Mouse (Mus musculus) forebrain, embryonic 11.5 days (tissue): ENCODE results near the gene Trpc2. TPM values are rescaled to one million over a fixed set of nuclear protein-coding genes. Genes with fewer than 3 reads are reported as not detected.

Experiments used
- ATAC-seq: fragments of 200-750 bp; cut with Nextera tagmentation; replicated peaks from 2 replicates; pipeline ENCODE4 v1.8.0; 2017; ENCODE audit warnings: moderate TSS enrichment; ENCODE audit not compliant: low FRiP score
- DNase-seq: peaks from one replicate; pipeline ENCODE4 v3.0.0-alpha.2; 2017; ENCODE audit warnings: low spot score
- H3K27ac ChIP-seq: fragments of 300-500 bp; sonication (generic); 2 replicates; pipeline ENCODE4 v1.5.1; 2014; ENCODE audit warnings: low read depth, low read length
- H3K27me3 ChIP-seq: fragments of 300-500 bp; sonication (generic); 2 replicates; pipeline ENCODE4 v1.6.1; 2014; ENCODE audit warnings: mild to moderate bottlenecking, low read length, mixed read lengths; ENCODE audit not compliant: control insufficient read depth, insufficient read depth
- H3K36me3 ChIP-seq: fragments of 300-500 bp; sonication (generic); 2 replicates; pipeline ENCODE4 v1.6.1; 2014; ENCODE audit warnings: mild to moderate bottlenecking, low read length, moderate library complexity, mixed read lengths; ENCODE audit not compliant: control insufficient read depth, insufficient read depth
- H3K4me1 ChIP-seq: fragments of 300-500 bp; sonication (generic); replicated peaks from 2 replicates; pipeline ENCODE4 v1.6.1; 2014; ENCODE audit warnings: low read length, mixed read lengths; ENCODE audit not compliant: control insufficient read depth, insufficient read depth
- H3K4me2 ChIP-seq: fragments of 300-500 bp; sonication (generic); 2 replicates; pipeline ENCODE4 v1.6.1; 2014; ENCODE audit warnings: low read depth, mild to moderate bottlenecking, low read length, moderate library complexity, mixed read lengths; ENCODE audit not compliant: severe bottlenecking
- H3K4me3 ChIP-seq: fragments of 300-500 bp; sonication (generic); 2 replicates; pipeline ENCODE4 v1.5.1; 2014; ENCODE audit warnings: low read depth, low read length
- H3K9ac ChIP-seq: fragments of 300-500 bp; sonication (generic); 2 replicates; pipeline ENCODE4 v1.6.1; 2014; ENCODE audit warnings: low read length
- H3K9me3 ChIP-seq: fragments of 300-500 bp; sonication (generic); 2 replicates; pipeline ENCODE4 v1.6.1; 2016; ENCODE audit warnings: low read length, mixed read lengths; ENCODE audit not compliant: control insufficient read depth
- WGBS: fragments of 180-500 bp; shearing (Covaris S2); extraction: QIAGEN DNeasy Blood & Tissue Kit; methylation state at CpG from one replicate; pipeline ENCODE4 v1.1.7; 2014; 5-methylcytosine and 5-hydroxymethylcytosine counted together
- polyA plus RNA-seq: library from polyadenylated mRNA; unstranded; fragments of >200 nt; fragmentation: Nextera tagmentation; extraction: Ambion mirVana; gene quantifications from 2 replicates; pipeline ENCODE4 v1.2.1, GENCODE M21; 2014

The Trpc2 gene
- polyA plus RNA-seq, 1 experiment from 2014 or later, result not detected

- 0 out of 2 replicates have a peak, but pooled peaks have one; percentile 50 for ATAC-seq
- H3K4me3 ChIP-seq, result peak overlapping the region; percentile 13
- H3K4me1 ChIP-seq, result 0 out of 2 replicates have a peak, but pooled peaks cover 3% of the 10 kb centered on the region
- H3K9ac ChIP-seq, result peak overlapping the region; percentile 45
- peak overlapping the region; percentile 40 for H3K4me2 ChIP-seq
- 21% methylated on average over 23 of the region's 23 CpGs for WGBS
- DNase-seq, result peak; percentile 61
- no peaks in the 10 kb centered on the region for H3K36me3 ChIP-seq
- no peak overlapping the region for H3K27ac ChIP-seq
- H3K9me3 ChIP-seq, result no peaks in the 10 kb centered on the region
- H3K27me3 ChIP-seq, result no peaks in the 10 kb centered on the region
Measured at GRCm38 (mm10) chr7:102106700-102107141, 23.8 kb downstream of the Trpc2 start.

DNA sequence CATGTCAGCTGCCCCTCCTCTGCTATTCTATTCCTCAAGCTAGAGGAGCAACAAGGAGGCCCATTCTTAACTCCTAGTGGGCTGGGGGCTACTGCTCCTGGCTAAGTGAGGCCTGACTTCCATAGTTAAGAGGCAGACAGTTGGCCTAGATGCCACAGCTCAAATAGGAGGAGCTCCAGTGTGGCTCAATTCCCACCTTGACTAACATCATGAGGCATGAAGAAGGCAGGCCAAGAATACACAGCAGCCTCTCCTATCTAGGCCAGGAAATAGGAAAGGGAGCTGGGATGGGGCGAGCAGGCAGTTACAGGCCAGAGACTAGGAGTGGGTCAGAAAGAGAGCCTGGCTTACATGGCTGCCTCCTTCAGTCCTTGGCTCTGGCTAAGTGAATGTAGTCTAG is 25.3 kb downstream of the Trpc2 start:
- Histone ChIP-seq H3K4me2 (no peak overlapping the region), H3K4me1 (0 out of 2 replicates have a peak, but pooled peaks cover 3% of the 10 kb centered on the region), H3K27me3 (no peaks in the 10 kb centered on the region), H3K4me3 (no peak overlapping the region), H3K36me3 (no peaks in the 10 kb centered on the region), H3K9me3 (no peaks in the 10 kb centered on the region), H3K9ac (no peak overlapping the region), H3K27ac (no peak overlapping the region)
- ATAC-seq (no peak), DNase-seq (no peak)
- WGBS, result 83% methylated on average over 1 of the region's 1 CpGs

DNA sequence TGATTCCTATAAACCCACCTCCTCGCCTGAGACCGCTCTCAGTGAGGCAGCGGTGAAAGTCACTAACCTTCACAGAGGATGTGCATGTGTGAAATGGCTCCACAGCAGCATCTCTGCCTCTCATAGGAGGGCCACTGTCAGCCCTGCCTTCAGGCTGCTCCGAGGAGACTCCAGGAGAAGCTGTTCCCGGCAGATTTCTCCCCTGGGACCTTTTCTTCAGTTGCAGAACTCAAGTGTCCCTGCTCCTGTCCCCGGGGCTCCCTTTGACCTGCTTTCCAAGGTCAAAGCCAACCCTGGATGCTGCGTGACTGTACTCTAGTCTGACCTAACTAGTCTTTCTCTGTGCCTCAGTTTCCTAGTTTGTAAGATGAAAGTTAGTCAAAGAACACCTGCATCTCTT is 26.3 kb downstream of the Trpc2 start, which contains the start of gene Art5:
Gene Art5, minus strand, starts transcription at position 319 of the 400 bp plus-strand sequence.
- Histone ChIP-seq H3K9me3 (no peaks in the 10 kb centered on the region), H3K27ac (no peak within 1 kb of the TSS), H3K4me3 (no peak within 1 kb of the TSS), H3K4me2 (no peak within 1 kb of the TSS), H3K9ac (no peak within 1 kb of the TSS), H3K27me3 (no peaks in the 10 kb centered on the region), H3K4me1 (0 out of 2 replicates have a peak, but pooled peaks cover 3% of the 10 kb centered on the region), H3K36me3 (no peaks in the 10 kb centered on the region)
- no peak for DNase-seq
- WGBS, result 85% methylated on average over 7 of the region's 7 CpGs
- ATAC-seq, result no peak

DNA sequence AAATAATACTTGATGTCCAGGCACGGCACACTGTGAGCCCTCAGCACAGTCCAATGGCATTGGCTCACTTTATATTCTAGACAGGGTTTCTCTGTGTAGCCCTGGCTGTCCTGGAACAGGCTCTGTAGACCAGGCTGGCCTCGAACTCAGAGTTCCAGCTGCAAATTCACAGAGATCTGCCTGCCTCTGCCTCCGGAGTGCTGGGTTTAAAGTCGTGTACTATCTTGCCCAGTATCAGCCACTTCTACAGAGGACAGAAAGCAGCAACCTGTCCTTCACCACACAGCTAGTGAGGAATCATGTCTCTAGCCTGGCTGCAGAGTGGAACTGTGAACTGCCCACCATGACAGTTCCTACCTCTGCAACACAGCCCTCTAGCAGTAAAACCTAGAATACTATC is 26.8 kb downstream of the Trpc2 start:
- no peak overlapping the region for H3K27ac ChIP-seq
- 83% methylated on average over 4 of the region's 4 CpGs for WGBS
- DNase-seq, result no peak
- H3K4me1 ChIP-seq, result 0 out of 2 replicates have a peak, but pooled peaks cover 3% of the 10 kb centered on the region
- no peak overlapping the region for H3K9ac ChIP-seq
- H3K27me3 ChIP-seq, result no peaks in the 10 kb centered on the region
- no peak for ATAC-seq
- H3K4me3 ChIP-seq, result no peak overlapping the region
- no peak overlapping the region for H3K4me2 ChIP-seq
- H3K36me3 ChIP-seq, result no peaks in the 10 kb centered on the region
- no peaks in the 10 kb centered on the region for H3K9me3 ChIP-seq

DNA sequence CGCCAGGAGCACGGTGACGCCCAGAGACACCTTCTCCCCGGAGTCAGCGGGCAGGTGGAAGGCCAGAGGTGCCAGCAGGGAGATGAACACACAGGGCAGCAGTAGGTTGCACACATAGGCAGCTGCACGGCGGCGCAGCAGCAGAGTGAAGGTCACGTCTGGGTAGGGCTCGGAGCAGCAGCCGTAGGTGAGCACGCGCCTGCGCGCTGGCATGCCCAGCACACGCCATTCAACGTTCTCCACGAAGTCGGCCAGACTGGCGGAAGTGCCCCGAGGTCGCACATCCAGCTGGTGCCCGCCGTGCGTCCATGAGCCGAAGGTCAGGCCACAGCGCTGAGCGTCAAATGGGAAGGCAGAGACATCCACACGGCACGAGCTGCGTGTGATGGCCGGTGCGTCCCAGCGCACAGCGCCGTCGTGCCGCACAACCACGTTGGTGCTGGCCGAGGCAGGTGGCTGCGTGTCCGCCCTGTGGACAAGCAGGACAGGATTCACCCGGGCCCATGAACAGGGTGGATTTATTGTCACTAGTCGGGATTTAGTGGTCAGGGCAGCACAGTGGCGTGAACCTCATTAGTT is 30.3 kb downstream of the Trpc2 start:
- no peak for ATAC-seq
- 86% methylated on average over 45 of the region's 45 CpGs for WGBS

GRCm38 (mm10) chr7:102116579-102117331 is 33.8 kb downstream of the Trpc2 start, which contains the start of gene Chrna10:
Gene Chrna10, minus strand, starts transcription at chr7:102116828.
- DNase-seq (no peak), ATAC-seq (no peak)
- no peaks in the 10 kb centered on the region for H3K27me3 ChIP-seq
- H3K4me1 ChIP-seq, result no peaks in the 10 kb centered on the region
- 48% methylated on average over 7 of the region's 7 CpGs for WGBS
- H3K9me3 ChIP-seq, result no peaks in the 10 kb centered on the region
- H3K36me3 ChIP-seq, result peaks cover 19% of the 10 kb centered on the region
- H3K27ac ChIP-seq, result no peak within 1 kb of the TSS
- H3K9ac ChIP-seq, result no peak within 1 kb of the TSS
- no peak within 1 kb of the TSS for H3K4me3 ChIP-seq
- no peak within 1 kb of the TSS for H3K4me2 ChIP-seq

More for the DNA sequence above, 30.3 kb downstream of the Trpc2 start:
- Histone ChIP-seq H3K27me3 (no peaks in the 10 kb centered on the region), H3K27ac (no peak overlapping the region), H3K36me3 (no peaks in the 10 kb centered on the region), H3K4me1 (no peaks in the 10 kb centered on the region), H3K4me3 (no peak overlapping the region), H3K9me3 (no peaks in the 10 kb centered on the region), H3K9ac (no peak overlapping the region), H3K4me2 (no peak overlapping the region)
- DNase-seq, result no peak

GRCm38 (mm10) chr7:102117382-102117781 is 34.5 kb downstream of the Trpc2 start:
- no peak overlapping the region for H3K4me3 ChIP-seq
- DNase-seq, result no peak
- H3K27ac ChIP-seq, result no peak overlapping the region
- peaks cover 22% of the 10 kb centered on the region for H3K36me3 ChIP-seq
- no peak for ATAC-seq
- H3K4me1 ChIP-seq, result no peaks in the 10 kb centered on the region
- WGBS, result 76% methylated on average over 5 of the region's 6 CpGs
- no peaks in the 10 kb centered on the region for H3K9me3 ChIP-seq
- H3K27me3 ChIP-seq, result no peaks in the 10 kb centered on the region
- H3K9ac ChIP-seq, result no peak overlapping the region
- H3K4me2 ChIP-seq, result no peak overlapping the region

- Histone ChIP-seq H3K36me3 (peaks cover 46% of the 10 kb centered on the region), H3K27me3 (no peaks in the 10 kb centered on the region), H3K9me3 (no peaks in the 10 kb centered on the region), H3K27ac (no peak overlapping the region), H3K9ac (no peak overlapping the region), H3K4me1 (no peaks in the 10 kb centered on the region), H3K4me2 (no peak overlapping the region), H3K4me3 (no peak overlapping the region)
- ATAC-seq (no peak), DNase-seq (no peak)
- WGBS, result 95% methylated on average over 10 of the region's 10 CpGs
Measured at GRCm38 (mm10) chr7:102120326-102120725, 37.4 kb downstream of the Trpc2 start.
